Mouse (Mus musculus) embryonic fibroblast, embryonic 13.5 days (primary cell): ENCODE results near the gene Rnf167.

Experiments used
- CTCF ChIP-seq: IDR thresholded peaks from 2 replicates; pipeline ENCODE4 v1.5.1; 2011; ENCODE audit warnings: mild to moderate bottlenecking, control low read depth, low read length, moderate library complexity, borderline replicate concordance; ENCODE audit not compliant: insufficient read depth
- POLR2A ChIP-seq: IDR thresholded peaks from 2 replicates; pipeline ENCODE4 v1.6.1; 2011; ENCODE audit warnings: low read depth, mild to moderate bottlenecking, control low read depth, low read length, moderate library complexity

DNA sequence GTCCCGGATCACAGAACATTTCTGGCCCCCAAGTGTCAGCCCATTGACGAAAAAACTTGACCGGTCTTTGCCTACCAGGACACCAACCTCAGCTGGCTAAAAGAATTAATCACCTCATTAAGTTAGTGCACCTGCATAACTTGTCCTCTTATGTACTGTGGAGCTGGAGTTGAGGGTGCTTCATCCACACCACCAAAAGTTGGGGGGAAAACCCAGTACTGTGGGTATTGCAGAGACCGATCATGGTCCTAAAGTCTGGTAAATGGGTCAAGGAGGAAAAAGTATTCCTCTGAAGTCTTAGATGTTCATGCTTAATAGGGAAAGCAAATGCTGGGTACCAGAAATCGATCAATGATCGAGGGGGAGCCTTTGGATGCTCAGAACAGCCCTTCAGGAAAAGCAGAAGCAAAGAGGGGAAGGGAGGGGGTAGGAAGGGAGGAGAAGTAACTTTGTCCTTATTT is 5.9 kb downstream of the Rnf167 start:
- no peak for TF ChIP-seq CTCF
- TF ChIP-seq POLR2A: no peak
